Mouse (Mus musculus) adrenal gland, adult 10 weeks (tissue): ENCODE data around the gene Zfp366. TPM values are rescaled to one million over a fixed set of nuclear protein-coding genes. Genes with fewer than 3 reads are reported as not detected.

Experiments used
- polyA plus RNA-seq: library from polyadenylated mRNA; stranded (reverse); fragments of 350-450 nt; fragmentation: Illumina TruSeq; extraction: RNeasy Lipid Tissue Mini Kit (QIAGEN cat#74804); gene quantifications from one replicate; pipeline ENCODE4 v1.2.3, GENCODE M21; 2014; ENCODE audit warnings: low read depth, low replicate concordance

Zfp366 gene
- polyA plus RNA-seq = 7.2 TPM

GRCm38 (mm10) chr13:99184155-99184886 lies at the start of gene Zfp366:
TSS of gene Zfp366 (plus strand) at chr13:99184823.

Other genes starting within 250 kb of the Zfp366 start
- gene 1700024P04Rik, start 200.3 kb upstream of the Zfp366 start, polyA plus RNA-seq = not detected
- gene Ptcd2, start 159.9 kb downstream of the Zfp366 start, polyA plus RNA-seq = 90.5 TPM
- 100 TPM for gene Mrps27, start 160.0 kb downstream of the Zfp366 start, polyA plus RNA-seq